Mouse (Mus musculus): ENCODE measurements around the gene Wwc2. TPM values are rescaled to one million over a fixed set of nuclear protein-coding genes. Genes with fewer than 3 reads are reported as not detected.

Wwc2 gene
- polyA plus RNA-seq, 1 experiment from 2014 or later: 19.2 TPM

DNA sequence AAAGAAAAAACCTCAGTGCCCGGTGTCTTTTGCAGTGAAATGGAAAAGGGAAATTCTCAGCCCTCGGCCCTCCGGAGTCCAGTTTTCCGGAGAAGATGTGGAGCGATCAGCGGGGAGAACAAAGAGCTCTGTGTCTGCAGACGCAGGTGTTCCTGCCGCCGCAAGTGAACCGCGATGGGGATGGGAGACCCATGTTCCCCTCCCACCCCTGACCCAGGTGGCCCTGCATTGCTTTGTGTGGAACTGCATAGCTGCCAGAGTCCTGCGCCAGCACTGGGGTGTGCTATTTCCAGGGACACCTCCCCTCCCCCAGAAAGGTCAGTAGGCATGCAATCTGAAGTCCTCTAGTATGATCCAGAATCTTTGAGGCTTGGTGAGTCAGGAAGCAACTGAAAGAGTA lies 179.5 kb downstream of the Wwc2 start:
- H3K4me1 ChIP-seq: peaks cover 18% of the 10 kb centered on the region; the same call in 1 of the 2 replicates
- H3K9me3 ChIP-seq: no peaks in the 10 kb centered on the region
- 0 out of 2 replicates have a peak overlapping the region, but pooled peaks have one; percentile 16 for H3K27ac ChIP-seq
- whole genome bisulfite sequencing: 80% methylated on average over 12 of the region's 12 CpGs
- no peak for DNase-seq (ENCODE audit: low spot score)
- H3K4me3 ChIP-seq: no peak overlapping the region
- H3K36me3 ChIP-seq: no peaks in the 10 kb centered on the region
- H3K27me3 ChIP-seq (ENCODE audit: insufficient read depth, poor library complexity, severe bottlenecking): no peaks in the 10 kb centered on the region

DNA sequence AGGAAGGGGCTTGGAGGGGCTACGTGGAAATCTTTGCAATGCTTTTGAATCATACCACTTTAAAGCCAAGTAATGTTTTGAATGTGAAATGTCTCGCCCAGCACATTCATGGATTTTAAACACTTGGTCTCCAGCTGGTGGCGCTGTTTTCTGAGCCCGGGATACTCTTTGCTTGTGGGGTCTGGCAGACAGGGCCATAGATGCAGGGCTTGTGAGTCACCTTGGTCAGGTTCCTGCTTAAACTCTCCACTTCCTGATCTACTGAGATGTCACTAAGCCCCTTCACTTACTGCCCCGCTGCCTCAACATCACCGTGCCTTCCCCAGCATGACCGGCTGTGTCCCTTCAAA lies 180.1 kb downstream of the Wwc2 start:
- H3K27me3 ChIP-seq (ENCODE audit: insufficient read depth, poor library complexity, severe bottlenecking): no peaks in the 10 kb centered on the region
- no peak for DNase-seq (ENCODE audit: low spot score)
- H3K36me3 ChIP-seq: no peaks in the 10 kb centered on the region
- 73% methylated on average over 7 of the region's 7 CpGs for WGBS
- H3K9me3 ChIP-seq: no peaks in the 10 kb centered on the region
- 0 out of 2 replicates have a peak overlapping the region, but pooled peaks have one; percentile 16 for H3K27ac ChIP-seq
- H3K4me3 ChIP-seq: no peak overlapping the region
- peaks cover 18% of the 10 kb centered on the region; the same call in 1 of the 2 replicates for H3K4me1 ChIP-seq

GRCm38 (mm10) chr8:47809970-47810665 lies 180.6 kb downstream of the Wwc2 start:
- WGBS: 69% methylated on average over 14 of the region's 14 CpGs
- H3K27ac ChIP-seq: peak overlapping the region; percentile 60; the same call in 1 of the 2 replicates
- H3K36me3 ChIP-seq: no peaks in the 10 kb centered on the region
- H3K4me1 ChIP-seq: peaks cover 18% of the 10 kb centered on the region; the same call in 1 of the 2 replicates
- H3K4me3 ChIP-seq: no peak overlapping the region
- H3K27me3 ChIP-seq (ENCODE audit: insufficient read depth, poor library complexity, severe bottlenecking): no peaks in the 10 kb centered on the region
- no peak for DNase-seq (ENCODE audit: low spot score)
- H3K9me3 ChIP-seq: no peaks in the 10 kb centered on the region

DNA sequence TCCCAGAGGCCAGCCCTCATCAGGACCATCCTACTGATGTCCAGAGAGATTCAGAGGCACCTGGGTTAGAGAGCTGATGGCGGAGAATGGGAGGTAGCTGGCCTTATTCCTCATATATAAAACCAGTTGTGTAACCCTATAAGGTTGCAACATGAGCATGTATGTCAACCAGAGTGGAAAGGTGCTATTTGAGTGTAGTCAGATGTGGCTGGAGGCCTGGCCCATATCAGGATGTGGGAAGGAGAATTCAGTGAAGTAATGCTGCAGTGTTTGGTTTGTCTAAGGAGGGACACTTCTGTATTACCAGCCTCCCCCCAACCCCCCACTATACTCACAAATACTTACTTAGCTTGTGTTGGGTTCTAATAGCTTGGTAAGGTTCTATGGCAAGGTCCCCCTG lies 186.5 kb downstream of the Wwc2 start:
- Histone ChIP-seq H3K4me1 (peaks cover 3% of the 10 kb centered on the region; the same call in 1 of the 2 replicates), H3K4me3 (no peak overlapping the region), H3K36me3 (no peaks in the 10 kb centered on the region), H3K27me3 (ENCODE audit: insufficient read depth, poor library complexity, severe bottlenecking) (no peaks in the 10 kb centered on the region), H3K9me3 (no peaks in the 10 kb centered on the region), H3K27ac (no peak overlapping the region)
- DNase-seq (ENCODE audit: low spot score): no peak
- 76% methylated on average over 1 of the region's 1 CpGs for WGBS

- Histone ChIP-seq H3K36me3 (no peaks in the 10 kb centered on the region), H3K4me3 (no peak overlapping the region), H3K27me3 (ENCODE audit: insufficient read depth, poor library complexity, severe bottlenecking) (no peaks in the 10 kb centered on the region), H3K9me3 (no peaks in the 10 kb centered on the region), H3K27ac (no peak overlapping the region), H3K4me1 (peaks cover 3% of the 10 kb centered on the region; the same call in 1 of the 2 replicates)
- no peak for DNase-seq (ENCODE audit: low spot score)
- WGBS: 71% methylated on average over 2 of the region's 2 CpGs
Measured at GRCm38 (mm10) chr8:47802349-47802748, 188.4 kb downstream of the Wwc2 start.

- DNase-seq (ENCODE audit: low spot score): no peak
- no peaks in the 10 kb centered on the region for H3K4me1 ChIP-seq
Measured at GRCm38 (mm10) chr8:47799438-47799837, 191.3 kb downstream of the Wwc2 start.

GRCm38 (mm10) chr8:47791986-47792385 lies 198.7 kb downstream of the Wwc2 start:
- Histone ChIP-seq H3K27me3 (ENCODE audit: insufficient read depth, poor library complexity, severe bottlenecking) (no peaks in the 10 kb centered on the region), H3K4me1 (0 out of 2 replicates have a peak, but pooled peaks cover 6% of the 10 kb centered on the region), H3K27ac (no peak overlapping the region), H3K4me3 (no peak overlapping the region), H3K36me3 (no peaks in the 10 kb centered on the region), H3K9me3 (no peaks in the 10 kb centered on the region)
- no peak for DNase-seq (ENCODE audit: low spot score)
- WGBS: 81% methylated on average over 9 of the region's 9 CpGs

More at GRCm38 (mm10) chr8:47799438-47799837, 191.3 kb downstream of the Wwc2 start:
- 65% methylated on average over 6 of the region's 6 CpGs for WGBS
- H3K4me3 ChIP-seq: no peak overlapping the region
- no peaks in the 10 kb centered on the region for H3K27me3 ChIP-seq (ENCODE audit: insufficient read depth, poor library complexity, severe bottlenecking)
- no peak overlapping the region for H3K27ac ChIP-seq
- no peaks in the 10 kb centered on the region for H3K36me3 ChIP-seq
- H3K9me3 ChIP-seq: no peaks in the 10 kb centered on the region

GRCm38 (mm10) chr8:47787705-47788104 lies 203.0 kb downstream of the Wwc2 start:
- Histone ChIP-seq H3K4me1 (0 out of 2 replicates have a peak, but pooled peaks cover 6% of the 10 kb centered on the region), H3K27me3 (ENCODE audit: insufficient read depth, poor library complexity, severe bottlenecking) (no peaks in the 10 kb centered on the region), H3K4me3 (no peak overlapping the region), H3K27ac (no peak overlapping the region), H3K36me3 (no peaks in the 10 kb centered on the region), H3K9me3 (no peaks in the 10 kb centered on the region)
- no peak for DNase-seq (ENCODE audit: low spot score)
- 64% methylated on average over 10 of the region's 10 CpGs for WGBS

DNA sequence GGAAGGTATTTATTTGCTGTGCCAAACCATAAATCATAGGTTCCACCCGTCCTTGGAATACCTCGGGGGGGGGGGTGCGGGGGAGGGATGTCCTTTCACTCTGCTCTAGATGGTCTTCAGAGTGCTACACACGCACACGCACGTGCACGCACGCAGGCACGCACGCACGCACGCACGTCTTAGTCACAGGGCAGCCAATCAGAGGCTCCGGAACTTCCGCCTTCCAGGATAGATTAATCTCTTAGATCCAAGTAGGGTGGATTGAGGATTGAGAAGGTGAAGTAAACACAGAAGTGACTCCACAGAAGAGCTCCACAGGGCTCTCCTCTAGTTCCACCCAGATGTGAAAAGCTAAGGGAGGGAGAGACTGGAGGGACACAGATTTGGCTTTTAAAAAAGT lies 204.4 kb downstream of the Wwc2 start:
- H3K9me3 ChIP-seq: no peaks in the 10 kb centered on the region
- no peak overlapping the region for H3K4me3 ChIP-seq
- no peak for DNase-seq (ENCODE audit: low spot score)
- 0 out of 2 replicates have a peak, but pooled peaks cover 6% of the 10 kb centered on the region for H3K4me1 ChIP-seq
- no peak overlapping the region for H3K27ac ChIP-seq
- H3K36me3 ChIP-seq: no peaks in the 10 kb centered on the region
- no peaks in the 10 kb centered on the region for H3K27me3 ChIP-seq (ENCODE audit: insufficient read depth, poor library complexity, severe bottlenecking)
- 90% methylated on average over 15 of the region's 15 CpGs for WGBS

- H3K27me3 ChIP-seq (ENCODE audit: insufficient read depth, poor library complexity, severe bottlenecking): no peaks in the 10 kb centered on the region
- H3K27ac ChIP-seq: no peak overlapping the region
- WGBS: 82% methylated on average over 7 of the region's 7 CpGs
- H3K4me3 ChIP-seq: no peak overlapping the region
- H3K36me3 ChIP-seq: no peaks in the 10 kb centered on the region
- no peak for DNase-seq (ENCODE audit: low spot score)
- H3K9me3 ChIP-seq: no peaks in the 10 kb centered on the region
- H3K4me1 ChIP-seq: 0 out of 2 replicates have a peak, but pooled peaks cover 6% of the 10 kb centered on the region
Measured at GRCm38 (mm10) chr8:47784436-47784835, 206.3 kb downstream of the Wwc2 start.

DNA sequence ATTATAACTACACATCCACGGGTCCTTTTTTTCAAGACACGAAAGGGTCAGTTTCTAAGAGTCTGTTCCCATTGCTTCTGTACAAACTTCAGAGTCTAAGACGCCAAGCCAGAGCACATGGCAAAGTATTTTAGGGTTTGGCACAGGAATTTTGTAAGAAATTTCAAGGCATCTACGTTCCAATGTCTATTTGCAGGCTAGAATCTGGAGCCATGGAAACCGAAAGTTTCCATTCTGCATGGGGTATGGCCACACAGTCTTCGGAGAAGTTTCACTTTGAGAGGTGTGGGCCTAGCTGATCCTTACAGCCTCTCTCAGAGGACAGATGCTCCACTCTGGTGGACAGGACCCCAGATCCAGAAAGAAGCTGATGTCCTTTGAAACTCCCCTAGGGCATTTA lies 206.8 kb downstream of the Wwc2 start:
- H3K4me3 ChIP-seq: no peak overlapping the region

GRCm38 (mm10) chr8:47783544-47783943 lies 207.2 kb downstream of the Wwc2 start:
- H3K4me1 ChIP-seq: 0 out of 2 replicates have a peak, but pooled peaks cover 6% of the 10 kb centered on the region
- no peaks in the 10 kb centered on the region for H3K9me3 ChIP-seq
- no peak for DNase-seq (ENCODE audit: low spot score)
- no peaks in the 10 kb centered on the region for H3K27me3 ChIP-seq (ENCODE audit: insufficient read depth, poor library complexity, severe bottlenecking)
- no peaks in the 10 kb centered on the region for H3K36me3 ChIP-seq
- no peak overlapping the region for H3K27ac ChIP-seq
- 84% methylated on average over 2 of the region's 2 CpGs for WGBS
- no peak overlapping the region for H3K4me3 ChIP-seq

More for the DNA sequence above, 206.8 kb downstream of the Wwc2 start:
- WGBS: 88% methylated on average over 6 of the region's 6 CpGs
- H3K4me1 ChIP-seq: 0 out of 2 replicates have a peak, but pooled peaks cover 6% of the 10 kb centered on the region
- H3K27me3 ChIP-seq (ENCODE audit: insufficient read depth, poor library complexity, severe bottlenecking): no peaks in the 10 kb centered on the region
- H3K27ac ChIP-seq: no peak overlapping the region
- DNase-seq (ENCODE audit: low spot score): no peak
- H3K36me3 ChIP-seq: no peaks in the 10 kb centered on the region
- no peaks in the 10 kb centered on the region for H3K9me3 ChIP-seq

DNA sequence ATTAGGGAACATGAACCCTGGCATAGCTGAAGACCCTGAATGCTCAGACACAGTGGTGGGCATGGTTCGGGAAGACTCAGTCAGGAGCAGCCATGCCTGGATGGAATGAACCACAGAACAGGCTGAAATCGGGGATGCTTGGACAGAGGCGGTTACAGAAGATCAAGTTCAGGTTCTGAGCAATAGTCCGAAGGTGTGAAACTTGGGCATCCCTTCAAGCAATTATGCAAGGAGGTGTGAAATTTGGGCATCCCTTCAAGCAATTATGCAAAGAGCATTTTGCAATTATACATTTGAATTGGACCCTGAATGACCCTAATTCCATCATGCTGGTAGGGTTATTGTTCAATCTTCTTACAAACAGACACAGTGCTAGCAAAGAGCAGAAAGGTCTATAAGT lies 208.8 kb downstream of the Wwc2 start:
- Histone ChIP-seq H3K9me3 (no peaks in the 10 kb centered on the region), H3K27ac (no peak overlapping the region), H3K4me1 (no peaks in the 10 kb centered on the region), H3K4me3 (no peak overlapping the region), H3K27me3 (ENCODE audit: insufficient read depth, poor library complexity, severe bottlenecking) (no peaks in the 10 kb centered on the region), H3K36me3 (no peaks in the 10 kb centered on the region)
- DNase-seq (ENCODE audit: low spot score): no peak
- 88% methylated on average over 4 of the region's 4 CpGs for WGBS
